Mouse (Mus musculus) thymus, postnatal 25 days (tissue): ENCODE measurements around the gene Top1.

Experiments used
- DNase-seq: peaks from one replicate; pipeline ENCODE4 v3.0.0; 2022

Gene Top1

DNA sequence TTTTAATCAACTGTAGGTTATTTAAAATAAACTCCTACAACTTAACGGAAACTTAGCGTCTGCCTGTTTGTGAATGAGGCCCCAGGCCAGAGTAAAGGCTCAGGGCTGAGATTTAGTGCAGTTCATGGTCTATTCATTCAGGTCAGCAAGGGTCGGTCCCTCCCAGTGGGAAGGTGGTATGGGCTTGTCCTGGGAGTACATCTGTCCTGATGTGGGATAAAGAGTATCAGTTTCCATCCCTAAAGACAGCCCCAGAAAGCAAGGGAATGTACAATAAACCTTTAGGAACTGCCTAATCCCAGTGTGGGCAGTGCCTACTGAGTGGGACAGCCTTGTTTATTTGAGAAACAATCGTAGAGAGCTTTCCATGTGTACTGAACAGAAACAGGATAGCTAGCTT lies 77.0 kb downstream of the Top1 start:
- DNase-seq, result no peak

- no peak for DNase-seq
Measured at GRCm38 (mm10) chr2:160723613-160724375, 78.1 kb downstream of the Top1 start.

GRCm38 (mm10) chr2:160724536-160724935 lies 78.8 kb downstream of the Top1 start:
- DNase-seq, result no peak

DNA sequence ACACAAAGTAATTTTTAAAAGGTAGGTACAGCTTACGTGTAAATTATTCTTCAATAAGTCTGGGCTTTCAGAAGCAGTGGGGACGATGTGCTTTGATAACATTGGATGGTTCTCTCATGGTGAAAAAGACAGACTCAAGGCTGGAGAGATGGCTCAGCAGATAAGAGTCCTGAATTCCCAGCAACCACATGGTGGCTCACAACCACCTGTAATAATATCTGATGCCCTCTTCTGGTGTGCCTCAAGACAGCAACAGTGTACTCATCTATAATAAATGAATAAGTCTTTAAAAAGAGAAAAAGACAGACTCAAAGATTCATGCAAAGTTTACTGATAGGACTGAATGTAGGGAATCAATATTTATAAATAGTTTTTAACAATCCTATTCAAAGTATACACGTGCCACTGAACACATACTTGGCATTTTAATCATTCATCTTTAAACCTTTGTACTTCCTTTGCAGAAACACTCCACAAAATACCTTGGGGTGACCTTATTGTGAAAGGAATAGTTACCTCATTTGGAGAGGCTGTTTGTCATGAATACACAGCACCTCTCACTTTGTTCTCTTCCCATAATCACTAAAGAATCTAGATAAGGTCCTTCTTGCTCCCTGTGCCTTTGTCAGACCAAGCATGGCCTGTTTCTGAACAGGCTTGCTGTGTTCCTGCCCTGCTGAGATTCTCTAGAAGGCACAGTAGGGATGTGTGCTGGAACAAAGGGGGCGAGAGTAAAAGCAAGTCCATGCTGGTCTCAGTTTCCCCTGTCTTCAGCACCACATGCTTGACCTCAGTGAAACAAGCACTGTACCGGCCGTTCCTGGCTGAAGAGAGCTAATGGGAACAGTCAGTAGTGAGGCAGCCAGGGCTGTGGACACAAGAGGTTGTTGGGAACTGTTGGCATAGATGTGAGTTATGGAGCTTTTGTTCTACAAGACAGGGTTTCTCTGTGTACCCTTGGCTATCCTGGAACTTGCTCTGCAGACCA lies 80.5 kb downstream of the Top1 start:
- no peak for DNase-seq

- DNase-seq, result no peak
Measured at GRCm38 (mm10) chr2:160728972-160729371, 83.3 kb downstream of the Top1 start.

GRCm38 (mm10) chr2:160729436-160729835 lies 83.7 kb downstream of the Top1 start:
- DNase-seq, result no peak

GRCm38 (mm10) chr2:160729851-160730796 lies 84.4 kb downstream of the Top1 start:
- DNase-seq, result peak; percentile 38

DNA sequence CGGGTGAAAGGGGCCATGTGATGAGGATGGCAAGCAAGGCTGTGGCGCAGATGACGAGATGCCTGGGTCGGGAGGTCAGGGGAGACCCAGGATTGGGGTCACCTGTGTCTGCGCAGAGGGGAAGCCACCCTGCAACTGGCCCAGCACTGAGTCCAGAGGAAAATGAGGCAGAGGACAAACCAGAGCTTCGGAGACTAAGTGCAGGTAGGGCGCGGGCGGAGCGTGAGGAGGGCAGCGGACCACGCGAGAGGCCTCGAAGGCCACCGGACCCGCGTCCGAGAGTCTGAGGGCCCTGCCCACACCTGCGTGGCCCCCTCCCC lies 85.1 kb downstream of the Top1 start:
- DNase-seq, result no peak

DNA sequence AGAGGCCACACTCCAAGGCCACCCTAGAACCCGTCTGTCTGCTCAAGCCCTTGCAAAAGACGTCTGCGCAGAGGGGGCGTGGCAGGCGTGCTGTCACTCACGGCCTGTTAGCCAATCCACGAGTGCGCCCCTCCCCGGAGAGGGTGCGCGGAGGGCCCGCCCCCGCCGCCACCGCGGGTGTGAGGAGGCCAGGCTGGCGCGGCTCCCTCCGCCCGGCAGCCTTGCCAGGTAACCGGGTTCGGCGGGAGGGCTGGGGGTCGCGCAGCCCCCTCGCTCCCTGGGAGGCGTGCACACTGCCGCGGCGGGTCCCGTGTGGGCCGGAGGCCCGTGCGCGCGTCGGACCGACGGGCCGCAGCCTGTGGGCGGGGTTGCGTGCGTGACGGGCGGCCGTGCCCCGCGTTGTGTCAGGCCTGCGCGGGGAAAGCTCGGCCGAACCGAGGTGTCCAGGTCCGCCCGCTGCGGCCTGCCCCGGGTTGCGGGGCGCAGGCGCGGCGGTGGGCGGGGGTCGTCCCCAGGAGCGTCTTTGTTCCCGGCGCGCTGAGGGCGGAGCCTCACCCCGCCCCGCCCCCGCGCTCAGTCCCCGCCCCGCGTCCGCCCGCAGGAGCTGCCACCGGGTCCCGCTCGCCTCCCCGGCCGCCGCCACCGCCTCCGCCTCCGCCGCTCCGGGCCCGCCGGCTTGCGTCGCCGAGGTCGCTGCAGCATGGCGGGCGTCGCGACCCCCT lies 85.6 kb downstream of the Top1 start, which contains the start of gene Plcg1:
TSS of gene Plcg1 (plus strand) at position 184 of the 722 bp plus-strand sequence.
- DNase-seq, result peak; percentile 96

- no peak for DNase-seq
Measured at GRCm38 (mm10) chr2:160731839-160732261, 86.2 kb downstream of the Top1 start.

GRCm38 (mm10) chr2:160732420-160732995 lies 86.8 kb downstream of the Top1 start:
- peak; percentile 30 for DNase-seq

DNA sequence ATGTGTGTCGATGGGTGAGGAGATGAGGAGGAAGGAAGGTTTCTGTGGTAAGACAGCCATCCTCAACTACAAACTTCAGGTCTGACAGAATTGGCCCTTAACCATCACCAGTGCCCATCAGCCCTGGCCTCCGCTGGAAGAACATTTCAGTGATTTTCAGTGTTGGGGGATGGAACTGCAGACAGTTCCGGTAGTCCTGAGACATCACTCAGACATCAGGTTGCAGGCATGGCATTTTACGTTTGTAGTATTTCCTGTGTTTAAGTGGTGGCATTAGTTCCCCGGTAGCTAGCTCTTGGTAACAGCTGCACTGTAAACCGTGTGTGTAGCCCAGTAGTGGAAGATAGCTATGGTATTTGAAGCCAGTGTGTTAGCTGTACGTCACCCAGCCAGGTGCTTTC lies 87.4 kb downstream of the Top1 start:
- peak; percentile 55 for DNase-seq

GRCm38 (mm10) chr2:160734331-160734730 lies 88.6 kb downstream of the Top1 start:
- DNase-seq, result peak; percentile 49

DNA sequence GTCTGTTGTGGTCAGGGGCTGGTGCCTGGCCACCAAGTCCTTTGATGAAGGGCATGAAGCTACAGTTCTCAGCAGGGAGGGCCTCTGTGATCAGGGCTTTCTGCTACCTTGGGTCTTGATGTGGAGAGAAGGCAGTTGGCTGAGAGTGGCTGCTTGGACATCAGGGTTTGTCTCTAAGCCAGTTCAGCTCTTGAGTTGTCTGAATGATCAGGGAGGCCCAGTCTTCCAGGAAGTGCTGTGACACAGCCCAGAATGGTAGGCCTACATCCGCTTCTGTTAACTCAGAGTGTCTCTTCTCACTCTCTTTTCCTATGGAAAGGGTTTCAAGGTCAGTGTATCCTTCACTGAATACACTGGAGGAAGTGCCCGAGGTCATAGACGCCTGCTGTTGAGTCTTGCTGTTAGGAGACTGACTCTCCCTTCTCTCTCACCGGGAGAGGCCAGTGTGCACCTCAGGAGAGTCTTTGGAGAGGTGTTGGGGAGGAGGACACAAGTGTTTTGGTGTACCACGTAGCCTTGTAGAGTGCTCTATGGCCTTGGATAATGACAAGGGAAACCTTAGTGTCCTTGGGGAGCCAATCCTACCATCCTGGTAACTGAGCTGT lies 90.1 kb downstream of the Top1 start:
- DNase-seq, result no peak

- DNase-seq, result no peak
Measured at GRCm38 (mm10) chr2:160736466-160736865, 90.8 kb downstream of the Top1 start.

DNA sequence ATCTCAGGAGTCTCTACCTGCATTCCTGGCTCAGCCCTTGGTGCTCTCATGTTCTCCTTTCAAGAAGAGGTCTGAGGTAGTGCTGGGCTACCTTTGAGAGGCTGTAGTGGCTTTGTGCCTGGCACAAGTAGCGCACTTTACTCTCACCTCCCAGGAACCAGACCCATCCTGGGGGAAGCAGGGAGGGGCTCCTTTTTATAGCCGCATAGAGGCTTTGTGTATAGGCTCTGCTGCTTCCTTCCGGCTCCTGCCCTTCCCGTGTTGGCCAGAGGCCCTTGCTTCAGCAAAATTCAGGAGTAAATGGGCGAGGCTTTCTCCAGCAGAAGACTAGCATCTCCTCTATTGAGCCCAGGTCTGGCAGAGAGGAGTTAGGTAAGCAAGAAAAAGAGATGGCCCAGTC lies 92.7 kb downstream of the Top1 start:
- no peak for DNase-seq

- DNase-seq, result no peak
Measured at GRCm38 (mm10) chr2:160739647-160740356, 94.1 kb downstream of the Top1 start.

DNA sequence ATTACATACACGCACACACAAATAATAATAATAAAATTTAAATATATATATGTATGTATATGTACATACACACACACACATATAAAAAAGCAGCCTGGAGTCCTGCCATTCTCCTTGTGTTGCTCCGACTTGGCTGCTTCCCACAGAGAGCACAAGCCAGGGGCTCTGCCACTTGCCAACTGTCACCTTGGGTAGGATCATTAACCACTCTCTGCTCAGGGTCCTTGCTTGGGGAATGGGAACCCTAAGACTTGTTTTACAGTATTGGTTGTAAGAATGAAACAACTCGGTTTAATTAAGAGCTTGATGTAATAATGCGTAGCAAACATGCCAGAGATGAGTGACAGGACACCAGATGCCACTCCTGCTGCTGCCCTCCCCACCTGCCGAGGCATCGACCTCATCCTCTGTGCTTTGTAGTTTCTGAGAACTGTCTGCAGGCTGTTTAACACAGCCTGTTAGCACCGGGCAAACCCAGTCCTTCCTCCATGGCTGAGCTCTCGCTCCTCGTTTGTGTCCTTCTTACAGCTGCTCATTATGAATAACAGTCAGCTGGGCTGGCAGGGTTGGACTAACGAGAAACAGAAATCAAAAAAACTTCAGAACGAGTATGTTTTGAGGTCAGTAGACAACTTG lies 95.0 kb downstream of the Top1 start:
- peak; percentile 70 for DNase-seq

DNA sequence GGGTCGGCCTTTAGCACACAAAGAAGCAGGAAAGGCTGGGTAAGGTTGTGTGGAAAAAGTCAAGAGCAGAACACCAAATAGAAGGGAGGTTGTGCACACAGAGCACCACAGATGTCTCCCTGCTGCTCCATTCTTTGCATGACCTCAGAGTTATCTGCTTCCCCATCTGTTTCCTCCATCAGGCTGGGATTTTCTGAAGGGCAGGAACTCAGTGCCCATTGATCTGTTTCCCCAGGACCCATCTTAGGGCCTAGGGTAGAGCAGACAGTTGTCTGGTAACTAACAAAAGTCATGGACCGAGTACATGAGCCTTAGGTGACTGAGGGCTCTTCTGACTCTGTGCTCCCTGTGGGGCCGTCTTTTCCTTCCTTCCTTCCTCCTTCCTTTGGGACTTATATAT lies 95.9 kb downstream of the Top1 start:
- peak; percentile 38 for DNase-seq

DNA sequence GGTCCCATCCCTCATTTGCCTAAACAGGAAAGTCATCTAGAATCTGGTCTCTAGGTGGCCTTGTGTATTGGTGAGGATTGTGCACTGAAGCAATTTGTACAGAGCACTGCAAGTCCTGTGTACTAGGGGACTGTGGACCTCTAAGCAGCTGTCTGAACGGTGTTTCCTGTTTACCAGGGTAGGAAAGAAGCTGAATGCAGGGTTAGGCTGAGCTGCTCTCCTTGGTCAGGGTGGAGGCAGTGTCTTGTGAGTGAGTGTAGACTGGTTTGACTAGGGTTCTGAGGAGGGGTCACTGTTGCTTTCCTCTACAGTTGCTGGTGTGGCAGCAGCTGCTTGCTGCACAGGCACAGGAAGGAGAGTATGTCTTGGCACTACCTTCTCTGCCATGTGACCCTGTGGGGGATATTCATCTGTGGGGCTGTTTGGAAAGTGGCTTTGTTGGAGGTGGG lies 96.5 kb downstream of the Top1 start:
- DNase-seq, result peak; percentile 53
